Mouse (Mus musculus) testis, adult 2 months (tissue): Measurements from ENCODE around the gene Bdh1. TPM values are rescaled to one million over a fixed set of nuclear protein-coding genes. Genes with fewer than 3 reads are reported as not detected.

Source experiments
- H3K27ac ChIP-seq: fragments of 200-500 bp; 2 replicates; pipeline ENCODE4 v1.5.1; 2012; ENCODE audit warnings: low read depth, low read length; ENCODE audit not compliant: control insufficient read depth, insufficient read depth
- H3K27me3 ChIP-seq: fragments of 200-500 bp; 2 replicates; pipeline ENCODE4 v1.6.1; 2012; ENCODE audit warnings: mild to moderate bottlenecking, low read length, moderate library complexity; ENCODE audit not compliant: control insufficient read depth, insufficient read depth
- H3K36me3 ChIP-seq: fragments of 200-500 bp; 2 replicates; pipeline ENCODE4 v1.6.1; 2012; ENCODE audit warnings: mild to moderate bottlenecking, low read length; ENCODE audit not compliant: control insufficient read depth, insufficient read depth
- H3K4me1 ChIP-seq: fragments of 200-500 bp; 2 replicates; pipeline ENCODE4 v1.6.1; 2012; ENCODE audit warnings: low read length; ENCODE audit not compliant: control insufficient read depth, insufficient read depth
- H3K4me3 ChIP-seq: fragments of 200-500 bp; 2 replicates; pipeline ENCODE4 v1.5.1; 2012; ENCODE audit warnings: low read depth, mild to moderate bottlenecking, low read length, moderate library complexity, mixed read lengths; ENCODE audit not compliant: control insufficient read depth
- CTCF ChIP-seq: fragments of 200-500 bp; IDR thresholded peaks from 2 replicates; pipeline ENCODE4 v1.5.1; 2012; ENCODE audit warnings: low read depth, mild to moderate bottlenecking, inconsistent platforms, low read length, moderate library complexity; ENCODE audit not compliant: control insufficient read depth, insufficient read depth, insufficient replicate concordance
- POLR2A ChIP-seq: fragments of 200-500 bp; IDR thresholded peaks from 2 replicates; pipeline ENCODE4 v1.6.1; 2012; ENCODE audit warnings: low read depth, mild to moderate bottlenecking, inconsistent platforms, low read length, moderate library complexity; ENCODE audit not compliant: control insufficient read depth
- polyA plus RNA-seq: library from polyadenylated mRNA; depleted of rRNA; stranded (reverse); fragments of >200 nt; gene quantifications from 2 replicates; pipeline ENCODE4 v1.2.3, GENCODE M21; 2012

Bdh1 gene
- polyA plus RNA-seq, 1 experiment, result 8.9 TPM

DNA sequence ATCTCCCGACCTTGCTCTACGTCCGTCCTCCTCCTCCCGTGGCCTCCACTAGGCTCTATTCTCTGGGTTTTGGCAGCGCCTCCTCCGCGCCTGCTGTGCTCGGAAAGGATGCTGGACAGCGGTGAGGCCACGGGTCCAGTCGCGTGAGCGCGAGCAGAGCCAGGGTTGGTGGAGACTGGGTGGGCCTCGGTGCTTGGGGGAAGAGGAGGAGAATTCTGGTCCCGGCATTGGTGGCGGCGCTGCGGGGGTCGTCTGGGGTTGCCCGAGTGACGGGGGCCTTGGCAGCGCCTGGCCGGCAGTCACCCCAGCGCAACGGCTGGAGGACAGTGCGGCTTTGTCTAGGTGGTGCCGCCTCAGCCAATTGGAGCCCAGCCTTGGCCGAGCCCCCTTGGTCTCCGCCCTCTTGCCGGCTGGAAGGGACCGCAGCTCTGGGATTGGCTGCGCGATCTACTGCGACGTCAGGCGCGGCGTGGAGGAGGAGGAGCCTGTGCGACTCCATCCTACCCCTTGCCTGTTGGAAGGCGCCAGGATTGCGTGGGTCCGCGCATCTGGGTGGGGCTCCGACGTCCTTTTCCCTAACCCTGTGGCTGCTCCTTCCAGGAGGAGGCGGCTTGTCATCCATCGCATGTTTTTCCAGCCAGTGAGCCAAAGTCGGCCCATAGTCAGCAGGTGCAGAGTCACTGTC is 7.5 kb downstream of the Bdh1 start:
- Histone ChIP-seq H3K4me1 (peaks cover 16% of the 10 kb centered on the region), H3K27me3 (no peaks in the 10 kb centered on the region), H3K4me3 (peak overlapping the region; percentile 89), H3K36me3 (no peaks in the 10 kb centered on the region), H3K27ac (peak overlapping the region; percentile 81)
- TF ChIP-seq POLR2A (no peak; the same call in 1 of the 2 replicates), CTCF (no peak)

DNA sequence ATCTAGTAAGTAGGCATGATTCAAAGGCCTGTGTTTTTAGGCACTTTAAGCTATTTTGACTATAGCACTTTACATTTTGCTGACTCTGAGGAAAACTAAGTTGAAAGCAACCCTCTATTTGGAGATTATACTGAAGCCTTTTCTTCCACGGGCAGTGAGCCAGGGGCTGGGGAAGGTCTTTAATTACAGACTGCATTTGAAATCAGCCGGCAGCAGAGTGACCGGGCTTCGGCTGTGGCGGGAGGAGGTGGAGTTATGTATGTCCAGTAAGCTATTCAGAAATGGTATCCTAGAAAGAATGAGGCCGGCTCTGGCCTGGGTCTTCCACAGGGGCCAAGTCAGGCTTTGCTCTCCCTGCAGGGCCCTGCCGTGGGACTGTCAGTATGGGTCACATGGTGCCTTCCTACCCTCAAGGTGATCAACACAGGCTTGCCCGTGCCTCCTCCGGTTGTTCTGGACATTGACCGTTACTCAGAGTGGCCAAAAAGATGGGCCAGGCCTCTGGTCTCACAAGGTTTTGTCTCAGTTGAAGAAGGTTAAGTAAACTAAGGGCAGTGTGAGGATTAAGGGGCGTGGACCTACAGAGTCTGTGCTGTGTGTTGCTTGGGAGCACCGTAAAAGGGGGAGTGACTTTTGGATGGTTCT is 11.5 kb downstream of the Bdh1 start:
- H3K4me3 ChIP-seq, result no peak overlapping the region

DNA sequence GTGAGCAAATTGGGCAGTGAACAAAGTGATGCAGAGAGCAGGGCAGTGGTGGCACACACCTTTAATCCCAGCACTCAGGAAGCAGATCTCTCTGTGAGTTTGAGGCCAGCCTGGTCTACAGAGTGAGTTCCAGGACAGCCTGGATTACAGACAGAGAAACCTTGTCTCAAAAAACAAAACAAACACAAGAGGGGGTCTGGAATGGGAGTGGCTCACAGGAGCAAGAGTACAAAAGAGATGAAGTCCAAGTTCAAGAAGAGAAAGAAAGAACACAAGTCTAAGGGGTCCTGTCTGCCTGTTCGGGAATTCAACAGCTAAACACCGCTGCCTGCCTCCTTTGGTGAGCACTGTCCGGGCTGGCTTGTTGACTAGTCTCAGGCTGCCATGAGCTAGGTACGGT is 13.1 kb downstream of the Bdh1 start:
- peaks cover under 1% of the 10 kb centered on the region; the same call in 1 of the 2 replicates for H3K4me1 ChIP-seq
- TF ChIP-seq POLR2A (no peak), CTCF (no peak)
- H3K36me3 ChIP-seq, result no peaks in the 10 kb centered on the region
- no peak overlapping the region for H3K4me3 ChIP-seq
- no peak overlapping the region for H3K27ac ChIP-seq
- H3K27me3 ChIP-seq, result no peaks in the 10 kb centered on the region

More for the DNA sequence above, 11.5 kb downstream of the Bdh1 start:
- Histone ChIP-seq H3K36me3 (no peaks in the 10 kb centered on the region), H3K27me3 (no peaks in the 10 kb centered on the region), H3K4me1 (peaks cover 12% of the 10 kb centered on the region), H3K27ac (no peak overlapping the region)
- TF ChIP-seq CTCF, result no peak
- no peak for TF ChIP-seq POLR2A

DNA sequence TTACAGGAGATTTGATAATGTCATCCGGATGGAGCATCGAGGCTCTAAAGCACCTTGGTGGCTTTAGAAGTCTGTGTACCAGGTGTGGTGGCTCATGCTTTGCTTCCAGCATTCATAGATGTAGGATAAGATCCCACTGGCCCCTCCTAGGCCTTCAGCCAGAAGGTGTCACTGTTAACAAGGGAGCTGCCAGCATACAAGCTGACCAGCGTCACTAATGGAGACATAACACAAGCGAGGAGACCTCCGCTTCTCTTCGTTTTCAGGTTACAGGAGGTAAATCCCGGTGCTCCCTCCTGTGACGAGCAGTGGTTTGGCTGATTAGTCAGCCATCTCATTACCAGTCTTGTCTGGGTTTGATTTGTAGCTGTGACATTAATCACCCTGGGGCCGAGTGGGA is 14.0 kb downstream of the Bdh1 start:
- no peaks in the 10 kb centered on the region for H3K27me3 ChIP-seq
- TF ChIP-seq CTCF (no peak), POLR2A (no peak)
- no peak overlapping the region for H3K27ac ChIP-seq
- H3K4me3 ChIP-seq, result no peak overlapping the region
- no peaks in the 10 kb centered on the region for H3K4me1 ChIP-seq
- H3K36me3 ChIP-seq, result no peaks in the 10 kb centered on the region

DNA sequence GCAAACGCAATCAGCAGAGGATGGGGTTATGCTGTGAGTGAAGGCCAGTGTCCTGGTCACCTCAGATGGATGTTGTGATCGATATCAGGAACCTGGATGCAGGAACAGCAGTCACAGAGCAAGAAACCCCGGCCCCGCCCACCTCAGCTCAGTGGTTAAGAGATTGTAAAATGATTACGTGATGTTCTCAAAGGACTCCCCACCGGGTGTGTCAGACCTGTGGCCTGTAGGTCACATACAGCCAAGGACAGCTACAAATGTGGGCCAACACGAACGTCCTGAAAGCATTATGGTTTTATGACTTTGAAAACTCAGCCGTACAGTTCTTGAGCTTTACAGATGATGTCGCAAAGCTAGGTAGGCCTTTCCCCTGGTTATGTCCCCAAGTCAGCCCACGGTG is 15.3 kb downstream of the Bdh1 start:
- Histone ChIP-seq H3K36me3 (no peaks in the 10 kb centered on the region), H3K27me3 (no peaks in the 10 kb centered on the region), H3K4me3 (no peak overlapping the region), H3K4me1 (no peaks in the 10 kb centered on the region), H3K27ac (no peak overlapping the region)
- TF ChIP-seq CTCF, result no peak
- no peak for TF ChIP-seq POLR2A

DNA sequence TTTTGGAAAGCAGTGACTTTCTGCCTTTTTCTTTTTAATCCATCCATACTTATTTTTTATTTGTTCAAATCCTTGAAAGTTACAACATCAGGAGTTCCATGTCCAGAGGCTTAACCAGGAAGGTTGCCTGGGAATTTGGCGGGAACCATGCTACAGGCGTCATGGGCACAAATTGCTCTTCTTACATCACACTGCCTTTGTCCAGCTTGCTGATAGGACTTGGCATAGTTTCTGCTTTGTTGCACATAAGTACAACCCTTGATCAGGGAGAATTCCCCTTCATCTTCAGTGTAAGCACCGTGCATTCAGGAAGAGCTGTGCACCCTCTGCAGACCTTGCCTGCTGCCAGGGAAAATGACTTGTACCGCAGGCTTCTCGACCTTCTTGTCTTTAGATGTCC is 17.4 kb downstream of the Bdh1 start:
- Histone ChIP-seq H3K36me3 (no peaks in the 10 kb centered on the region), H3K27ac (no peak overlapping the region), H3K27me3 (no peaks in the 10 kb centered on the region), H3K4me1 (no peaks in the 10 kb centered on the region), H3K4me3 (no peak overlapping the region)
- TF ChIP-seq POLR2A, result no peak
- TF ChIP-seq CTCF, result no peak

DNA sequence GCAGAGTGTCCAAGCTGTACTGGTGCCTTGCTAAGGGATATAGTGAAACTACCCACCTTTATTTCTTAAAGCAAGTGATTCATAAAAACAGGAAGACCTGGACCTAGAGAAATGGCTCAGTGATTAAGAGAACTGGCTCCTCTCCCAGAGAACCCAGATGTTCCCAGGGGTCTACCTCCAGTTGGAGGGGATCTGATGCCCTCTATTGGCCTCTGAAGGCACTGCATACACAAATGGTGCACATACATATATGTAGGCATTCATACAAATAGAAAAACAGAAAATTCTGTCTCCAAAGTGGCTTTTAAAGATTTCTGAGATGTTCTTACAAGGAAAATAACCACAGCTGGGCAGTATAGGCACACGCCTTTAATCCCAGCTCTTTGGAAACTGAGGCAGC is 18.0 kb downstream of the Bdh1 start:
- TF ChIP-seq POLR2A (no peak), CTCF (no peak)
- Histone ChIP-seq H3K4me3 (no peak overlapping the region), H3K36me3 (no peaks in the 10 kb centered on the region), H3K4me1 (no peaks in the 10 kb centered on the region), H3K27ac (no peak overlapping the region), H3K27me3 (no peaks in the 10 kb centered on the region)
